Mouse (Mus musculus): ENCODE data around the gene Pik3cd.
"Not testable (repeated sequence)": the region's sequence is repeated elsewhere in the genome, so short reads cannot be mapped to it uniquely, and the experiment has no call there.

Pik3cd gene

GRCm38 (mm10) chr4:149641956-149642355, 60.4 kb downstream of the Pik3cd start:
- DNase-seq: no peak

- DNase-seq: no peak
Measured at GRCm38 (mm10) chr4:149641400-149641799, 61.0 kb downstream of the Pik3cd start.

- no peak for DNase-seq
Measured at GRCm38 (mm10) chr4:149640831-149641230, 61.5 kb downstream of the Pik3cd start.

- DNase-seq: no peak
Measured at GRCm38 (mm10) chr4:149637942-149638341, 64.4 kb downstream of the Pik3cd start.

- no peak for DNase-seq
Measured at GRCm38 (mm10) chr4:149635915-149636415, 66.4 kb downstream of the Pik3cd start.

GRCm38 (mm10) chr4:149634966-149635365, 67.4 kb downstream of the Pik3cd start:
- DNase-seq: no peak

GRCm38 (mm10) chr4:149634157-149634556, 68.2 kb downstream of the Pik3cd start:
- no peak for DNase-seq

GRCm38 (mm10) chr4:149632670-149633307, 69.6 kb downstream of the Pik3cd start:
- DNase-seq: no peak

- DNase-seq: no peak
Measured at GRCm38 (mm10) chr4:149628810-149629209, 73.6 kb downstream of the Pik3cd start.

GRCm38 (mm10) chr4:149628372-149628771, 74.0 kb downstream of the Pik3cd start:
- DNase-seq: peak in 1 of 2 experiments; percentile 44

- DNase-seq: no peak
Measured at GRCm38 (mm10) chr4:149626809-149627208, 75.6 kb downstream of the Pik3cd start.

GRCm38 (mm10) chr4:149623711-149624110, 78.7 kb downstream of the Pik3cd start:
- no peak for DNase-seq

GRCm38 (mm10) chr4:149621286-149621685, 81.1 kb downstream of the Pik3cd start:
- no peak for DNase-seq

GRCm38 (mm10) chr4:149619988-149620387, 82.4 kb downstream of the Pik3cd start:
- DNase-seq: no peak

- not testable (repeated sequence) for DNase-seq
Measured at GRCm38 (mm10) chr4:149616999-149617398, 85.4 kb downstream of the Pik3cd start.

- DNase-seq: no peak
Measured at GRCm38 (mm10) chr4:149614869-149615268, 87.5 kb downstream of the Pik3cd start.

GRCm38 (mm10) chr4:149613497-149613896, 88.9 kb downstream of the Pik3cd start:
- DNase-seq: not testable (repeated sequence)

GRCm38 (mm10) chr4:149611376-149612044, 90.9 kb downstream of the Pik3cd start:
- peak in 1 of 2 experiments; percentile 52 for DNase-seq

GRCm38 (mm10) chr4:149609256-149610025, 92.9 kb downstream of the Pik3cd start:
- DNase-seq: no peak

GRCm38 (mm10) chr4:149608309-149608638, 94.1 kb downstream of the Pik3cd start:
- DNase-seq: no peak

GRCm38 (mm10) chr4:149607591-149608308, 94.6 kb downstream of the Pik3cd start:
- no peak for DNase-seq

- DNase-seq: no peak
Measured at GRCm38 (mm10) chr4:149606766-149607358, 95.5 kb downstream of the Pik3cd start.

- DNase-seq: no peak
Measured at GRCm38 (mm10) chr4:149606056-149606455, 96.3 kb downstream of the Pik3cd start.
